Mouse (Mus musculus) heart, adult 2 months (tissue): Measurements from ENCODE around the gene Mmp24. TPM values are rescaled to one million over a fixed set of nuclear protein-coding genes. Genes with fewer than 3 reads are reported as not detected.
A peak's percentile ranks its signal among the peaks of the same experiment; 100 is the strongest.

Source experiments
- DNase-seq, 2 experiments: peaks; one replicate each; pipeline ENCODE4 v3.0.0; 2021
- H3K27ac ChIP-seq: fragments of 200-600 bp; 2 replicates; pipeline ENCODE4 v1.8.1; 2022
- H3K27me3 ChIP-seq: fragments of 200-500 bp; 2 replicates; pipeline ENCODE4 v1.6.1; 2012; ENCODE audit warnings: mild to moderate bottlenecking, low read length, inconsistent platforms, mixed read lengths; ENCODE audit not compliant: control insufficient read depth, insufficient read depth
- H3K36me3 ChIP-seq: fragments of 200-500 bp; 2 replicates; pipeline ENCODE4 v1.6.1; 2012; ENCODE audit warnings: low read length, inconsistent platforms; ENCODE audit not compliant: control insufficient read depth, insufficient read depth
- H3K4me1 ChIP-seq: fragments of 200-500 bp; 2 replicates; pipeline ENCODE4 v1.6.1; 2011; ENCODE audit warnings: low read length; ENCODE audit not compliant: control insufficient read depth, insufficient read depth
- H3K4me3 ChIP-seq: fragments of 200-600 bp; 2 replicates; pipeline ENCODE4 v1.8.1; 2022
- H3K79me2 ChIP-seq: fragments of 200-500 bp; replicated peaks from 2 replicates; pipeline ENCODE4 v1.6.1; 2012; ENCODE audit warnings: mild to moderate bottlenecking, inconsistent platforms, low read length, moderate library complexity, mixed read lengths; ENCODE audit not compliant: control insufficient read depth, insufficient read depth
- H3K9ac ChIP-seq: fragments of 200-500 bp; 2 replicates; pipeline ENCODE4 v1.6.1; 2012; ENCODE audit warnings: low read depth, mild to moderate bottlenecking, control low read depth, inconsistent platforms, low read length, mixed read lengths
- CTCF ChIP-seq: fragments of 200-600 bp; IDR thresholded peaks from 2 replicates; pipeline ENCODE4 v1.8.1; 2022; ENCODE audit warnings: antibody characterized with exemption, mild to moderate bottlenecking, moderate library complexity
- EP300 ChIP-seq: fragments of 200-500 bp; IDR thresholded peaks from 2 replicates; pipeline ENCODE4 v1.6.1; 2011; ENCODE audit warnings: low read depth, low read length, control low read depth; ENCODE audit not compliant: insufficient read depth
- POLR2A ChIP-seq: fragments of 200-500 bp; IDR thresholded peaks from 2 replicates; pipeline ENCODE4 v1.6.1; 2011; ENCODE audit warnings: mild to moderate bottlenecking, low read depth, low read length, control low read depth; ENCODE audit not compliant: insufficient read depth
- WGBS: fragments of 180-500 bp; shearing (Covaris S2); methylation state at CpG from one replicate; pipeline ENCODE4 v1.1.7; 2018; 5-methylcytosine and 5-hydroxymethylcytosine counted together
- intact Hi-C: fragments of 180-260 bp; cut with DNase I; formaldehyde crosslinking; loops from one replicate; pipeline ENCODE4 v1.15.1; 2025
- polyA plus RNA-seq: library from polyadenylated mRNA; depleted of rRNA; stranded (reverse); fragments of >200 nt; gene quantifications from 2 replicates; pipeline ENCODE4 v1.2.3, GENCODE M21; 2012
- total RNA-seq, 2 experiments: library from RNA; stranded (reverse); gene quantifications; 2 replicates each; pipeline ENCODE4 v1.2.3; 2021

Gene Mmp24
- total and polyA plus RNA-seq, 3 experiments = not detected

DNA sequence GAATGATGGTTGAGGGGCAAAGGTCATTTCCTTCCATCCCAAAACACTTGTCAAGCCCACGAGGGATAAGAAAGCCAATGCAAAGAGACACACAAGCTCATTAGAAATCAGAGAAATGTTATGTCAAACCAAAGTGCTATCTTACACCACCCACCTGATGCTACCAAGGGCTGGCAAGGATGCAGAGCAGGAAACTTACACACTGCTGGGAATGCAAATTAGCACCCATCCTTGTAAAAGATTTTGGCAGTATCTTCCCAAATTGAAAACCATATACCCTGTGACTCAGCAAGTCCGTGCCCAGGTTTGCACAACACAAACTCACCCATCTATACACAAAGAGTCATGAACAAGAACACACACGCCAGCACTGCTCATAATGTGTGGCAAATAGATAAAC is 29.7 kb upstream of the Mmp24 start:
- intact Hi-C loops = no loop called here
- Histone ChIP-seq H3K36me3 (no peaks in the 10 kb centered on the region), H3K9ac (no peak overlapping the region), H3K4me1 (peaks cover 3% of the 10 kb centered on the region), H3K4me3 (no peak overlapping the region), H3K27ac (no peak overlapping the region), H3K27me3 (no peaks in the 10 kb centered on the region), H3K79me2 (no peaks in the 10 kb centered on the region)
- no peak for DNase-seq
- TF ChIP-seq POLR2A (no peak), CTCF (no peak), EP300 (no peak)
- 67% methylated on average over 3 of the region's 3 CpGs for WGBS

DNA sequence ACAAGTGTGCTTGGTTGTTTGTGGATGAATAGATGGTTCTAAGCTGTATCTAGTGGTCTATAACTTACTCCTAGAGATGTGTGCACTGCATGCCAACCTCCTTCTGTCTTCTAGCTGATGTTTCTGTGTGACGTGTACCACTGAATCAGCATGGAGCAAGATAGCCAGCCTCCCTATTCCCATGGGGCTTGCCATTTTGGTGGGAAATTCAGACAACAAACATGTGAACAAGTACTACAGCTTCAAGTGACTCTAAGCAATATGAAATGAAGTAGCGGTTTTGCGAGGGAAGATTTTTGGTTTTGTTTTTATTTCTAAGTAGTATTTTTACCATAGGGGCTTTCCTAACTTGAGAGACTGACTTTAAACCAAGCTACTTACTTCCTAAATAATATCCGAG is 25.7 kb upstream of the Mmp24 start:
- Histone ChIP-seq H3K36me3 (no peaks in the 10 kb centered on the region), H3K27ac (no peak overlapping the region), H3K27me3 (no peaks in the 10 kb centered on the region), H3K79me2 (no peaks in the 10 kb centered on the region), H3K4me1 (no peaks in the 10 kb centered on the region), H3K9ac (no peak overlapping the region), H3K4me3 (no peak overlapping the region)
- intact Hi-C loops = no loop called here
- 78% methylated on average over 4 of the region's 4 CpGs for WGBS
- TF ChIP-seq EP300 (no peak), CTCF (no peak), POLR2A (no peak)
- no peak for DNase-seq

DNA sequence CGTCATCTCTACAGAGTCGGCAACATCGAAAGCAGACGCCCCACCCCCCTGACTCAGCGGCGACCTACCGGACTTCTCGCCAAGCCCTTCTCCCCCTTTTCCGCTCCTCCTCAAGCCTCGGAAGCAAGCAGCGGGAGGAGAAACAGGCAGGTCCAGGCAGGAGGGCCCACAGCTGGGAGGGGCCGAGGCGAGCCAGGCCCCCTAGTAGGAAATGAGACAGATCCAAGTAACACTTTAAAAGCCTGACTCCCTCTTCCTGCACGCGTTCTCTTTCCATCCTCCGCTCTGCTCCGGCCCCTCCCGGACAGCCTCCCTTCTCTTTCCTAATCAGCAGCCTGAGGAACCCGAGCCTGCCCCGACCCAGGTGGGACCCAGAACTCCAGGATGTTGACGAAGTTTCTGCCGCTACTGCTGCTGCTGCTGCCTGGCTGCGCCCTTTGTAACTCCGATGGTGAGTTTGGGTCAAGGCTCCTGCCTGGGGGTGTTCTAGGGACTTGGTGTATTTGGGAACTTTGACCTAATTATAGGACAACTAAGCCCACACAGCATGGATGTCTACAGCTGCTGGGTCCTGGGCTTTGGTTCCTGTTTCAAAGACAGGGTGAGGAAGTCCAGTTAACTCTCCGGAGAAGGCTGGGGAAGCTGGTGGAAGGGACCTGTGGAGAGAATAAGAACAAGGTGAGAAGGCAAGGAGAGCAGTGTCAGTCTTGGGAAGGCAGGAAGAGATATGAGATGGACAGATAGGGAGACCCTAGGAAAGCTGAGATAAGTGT is 23.9 kb upstream of the Mmp24 start, which contains the start of gene Procr:
Gene Procr, plus strand, starts transcription at position 104 of the 773 bp plus-strand sequence.
- WGBS = 4% methylated on average over 25 of the region's 25 CpGs
- Histone ChIP-seq H3K36me3 (no peaks in the 10 kb centered on the region), H3K9ac (peak within 1 kb of the TSS; percentile 47), H3K79me2 (no peaks in the 10 kb centered on the region), H3K27ac (peak within 1 kb of the TSS; percentile 8; the same call in 1 of the 2 replicates), H3K4me1 (no peaks in the 10 kb centered on the region), H3K4me3 (peak within 1 kb of the TSS; percentile 53), H3K27me3 (no peaks in the 10 kb centered on the region)
- TF ChIP-seq CTCF (no peak), EP300 (no peak), POLR2A (no peak)
- DNase-seq = peak; percentile 61 to 68
- intact Hi-C loops = no loop called here

DNA sequence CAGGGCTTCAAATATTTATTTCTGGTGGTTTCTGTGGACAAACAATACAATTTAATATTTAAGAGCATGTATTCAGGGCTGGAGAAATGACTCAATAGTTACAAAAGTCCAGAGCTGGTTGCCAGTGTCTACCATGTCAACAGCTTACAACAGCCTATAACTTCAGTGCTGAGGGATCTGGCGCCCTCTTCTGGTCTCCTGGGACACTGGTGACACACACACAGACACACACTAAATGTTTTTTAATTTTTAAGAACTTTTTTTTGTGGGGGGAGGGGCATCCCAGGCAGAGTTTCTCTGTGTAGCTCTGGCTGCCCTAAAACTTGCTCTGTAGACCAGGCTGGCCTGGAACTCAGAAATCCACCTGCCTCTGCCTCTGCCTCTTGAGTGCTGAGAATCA is 19.4 kb upstream of the Mmp24 start:
- no peak overlapping the region for H3K9ac ChIP-seq
- 0% methylated on average over 1 of the region's 1 CpGs for WGBS
- H3K4me1 ChIP-seq = no peaks in the 10 kb centered on the region
- TF ChIP-seq CTCF (peak; percentile 68), POLR2A (no peak)
- H3K79me2 ChIP-seq = no peaks in the 10 kb centered on the region
- no peak overlapping the region for H3K27ac ChIP-seq
- intact Hi-C loops = no loop called here
- no peaks in the 10 kb centered on the region for H3K27me3 ChIP-seq
- DNase-seq = peak in 1 of 2 experiments; percentile 23
- no peaks in the 10 kb centered on the region for H3K36me3 ChIP-seq
- H3K4me3 ChIP-seq = no peak overlapping the region

DNA sequence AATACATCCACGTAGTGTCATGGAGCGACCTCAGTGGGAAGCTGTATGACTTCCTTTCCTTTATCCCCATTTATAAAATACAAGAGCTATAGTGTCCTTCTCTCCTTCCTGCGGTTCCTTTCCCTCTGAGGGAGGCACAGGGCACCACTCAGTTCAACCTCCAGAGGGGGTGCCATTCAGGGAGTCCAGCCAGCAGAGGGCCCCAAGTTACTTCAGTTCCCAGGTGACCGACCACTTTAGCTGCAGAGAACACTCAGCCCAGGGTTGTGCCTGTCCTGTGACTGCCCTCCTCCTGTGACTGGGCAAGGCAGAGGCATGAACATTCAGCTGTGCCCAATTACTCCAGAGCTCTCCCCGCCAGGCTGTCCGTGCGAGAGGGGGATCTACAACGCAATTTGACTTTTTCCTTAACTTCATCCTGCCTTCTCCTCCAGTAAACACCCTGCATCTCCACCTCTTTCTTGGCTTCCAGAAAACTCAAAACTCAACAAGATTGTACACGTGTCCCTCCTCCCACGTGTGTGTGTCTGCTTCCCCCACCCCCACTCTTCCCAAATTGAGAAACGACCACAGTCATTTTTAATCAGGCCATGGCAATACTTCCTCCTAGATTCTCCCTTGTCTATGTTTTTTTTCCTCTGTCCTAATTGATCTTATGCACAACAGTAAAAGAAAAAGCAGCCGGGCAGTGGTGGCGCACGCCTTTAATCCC is 18.1 kb upstream of the Mmp24 start:
- no peak for DNase-seq
- intact Hi-C loops = no loop called here
- no peaks in the 10 kb centered on the region for H3K4me1 ChIP-seq
- TF ChIP-seq POLR2A (no peak), CTCF (peak; percentile 38)
- H3K27me3 ChIP-seq = no peaks in the 10 kb centered on the region
- no peaks in the 10 kb centered on the region for H3K79me2 ChIP-seq
- H3K27ac ChIP-seq = no peak overlapping the region
- no peak overlapping the region for H3K4me3 ChIP-seq
- H3K9ac ChIP-seq = no peak overlapping the region
- 54% methylated on average over 14 of the region's 14 CpGs for WGBS
- H3K36me3 ChIP-seq = no peaks in the 10 kb centered on the region

DNA sequence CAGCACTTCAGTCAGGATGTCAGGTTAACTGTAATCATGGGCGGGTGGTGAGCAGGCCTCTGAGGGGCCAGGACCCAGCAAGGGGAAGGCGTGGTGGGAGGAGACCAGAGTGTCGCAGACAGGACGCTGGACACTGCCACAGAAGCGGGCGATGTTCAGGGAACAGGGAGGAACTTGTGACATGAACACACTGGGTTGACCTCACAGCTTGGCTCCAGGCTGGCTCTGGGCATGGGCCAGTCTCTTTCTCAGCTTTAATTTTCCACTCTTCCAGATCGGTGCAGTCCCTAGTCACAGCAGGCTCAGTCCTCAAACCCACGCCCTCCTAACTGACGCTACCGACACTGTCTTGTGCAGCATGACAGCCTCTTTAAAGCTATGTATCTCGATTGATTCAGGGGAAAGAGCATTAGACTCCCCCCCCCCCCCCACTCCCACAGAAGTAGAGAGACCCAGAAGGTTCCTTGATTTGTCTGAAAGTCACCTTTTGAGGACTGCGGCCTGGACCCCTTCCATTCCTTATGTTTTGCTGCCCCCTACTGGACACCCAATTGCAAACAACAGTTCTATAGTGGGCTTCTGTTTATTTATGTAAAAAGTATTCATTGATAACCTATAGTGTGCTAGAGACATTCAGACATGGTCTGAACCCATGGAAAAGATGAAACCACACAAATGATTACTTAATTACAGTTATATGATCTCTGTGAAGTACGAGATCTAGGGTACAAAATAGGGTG is 10.3 kb upstream of the Mmp24 start:
- Histone ChIP-seq H3K27ac (no peak overlapping the region), H3K4me1 (no peaks in the 10 kb centered on the region), H3K9ac (no peak overlapping the region), H3K36me3 (no peaks in the 10 kb centered on the region), H3K27me3 (no peaks in the 10 kb centered on the region), H3K79me2 (no peaks in the 10 kb centered on the region), H3K4me3 (no peak overlapping the region)
- DNase-seq = peak; percentile 53 to 62
- TF ChIP-seq CTCF (peak; percentile 79), POLR2A (no peak)
- 49% methylated on average over 13 of the region's 13 CpGs for WGBS
- intact Hi-C loops = loop anchor here (1.0 to 5.0 kb wide), 4 partner anchors 69 to 253 kb away; no protein-coding TSS in a partner anchor
